Mouse (Mus musculus) embryo, embryonic 9.5 days (tissue): ENCODE measurements around the gene Krtap19-3.
A peak's percentile ranks its signal among the peaks of the same experiment; 100 is the strongest.

Experiments used
- DNase-seq: peaks from one replicate; pipeline ENCODE4 v3.0.0-alpha.2; 2017; ENCODE audit errors: extremely low spot score

The Krtap19-3 gene

DNA sequence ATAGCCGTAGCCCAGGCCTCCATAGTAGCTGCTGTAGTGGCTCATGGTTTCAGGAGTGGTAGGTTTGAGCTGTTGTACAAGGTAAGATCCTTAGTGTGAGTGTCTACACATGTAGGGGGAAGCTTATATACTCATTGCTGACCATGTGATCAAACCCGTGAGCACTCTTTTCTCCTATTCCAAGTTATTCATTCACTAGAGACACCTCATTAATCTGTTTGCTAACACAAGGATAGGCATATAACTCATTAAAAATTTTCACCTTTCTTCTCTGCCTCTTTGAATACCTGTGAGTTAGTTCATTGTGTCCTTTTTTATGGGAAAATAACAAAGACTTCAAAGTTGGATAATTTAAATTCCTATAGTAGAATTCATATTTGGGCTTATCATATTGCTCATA is at the start of gene Krtap19-3:
Gene Krtap19-3, minus strand, starts transcription at position 101 of the 400 bp plus-strand sequence.
- no peak for DNase-seq

DNA sequence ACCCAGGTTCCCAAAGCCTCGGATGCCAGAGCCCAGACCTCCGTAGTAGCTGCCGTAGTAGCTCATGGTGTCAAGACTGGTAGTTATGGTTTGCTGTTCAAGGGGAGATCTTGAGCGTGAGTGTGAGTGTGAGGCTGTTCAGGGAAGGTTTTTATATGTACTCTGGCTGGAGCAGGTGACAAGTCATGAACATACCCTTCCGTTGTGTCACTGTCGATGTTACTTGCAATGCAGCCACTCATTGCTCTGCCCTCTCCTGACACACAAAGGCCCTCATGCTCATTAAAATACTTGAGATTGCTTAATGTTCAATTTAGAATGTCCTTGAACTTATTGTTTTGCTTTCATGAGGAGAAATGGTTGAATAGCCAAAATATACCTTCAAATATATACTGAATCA is 18.5 kb upstream of the Krtap19-3 start, which contains the start of gene Krtap19-5:
Gene Krtap19-5, minus strand, starts transcription at position 101 of the 400 bp plus-strand sequence.
- no peak for DNase-seq

DNA sequence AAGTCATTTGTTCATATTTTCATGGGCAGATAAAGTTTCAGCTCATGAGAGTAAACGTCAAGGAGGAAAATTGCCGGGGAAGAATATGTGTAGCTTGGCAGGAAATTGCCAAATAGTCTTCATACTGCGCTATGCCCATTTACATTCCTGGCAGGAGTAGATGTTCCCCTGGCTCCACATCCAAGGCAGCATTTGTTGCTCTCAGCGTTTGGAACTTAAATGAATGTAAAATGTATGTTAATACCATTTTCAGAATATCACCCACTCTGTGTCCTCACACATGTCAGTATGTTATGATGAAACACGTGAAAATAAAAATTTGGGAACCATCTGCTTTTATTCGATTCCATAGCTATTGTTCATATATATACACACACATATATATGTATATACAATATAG is 9.0 kb upstream of the Krtap19-3 start:
- no peak for DNase-seq

DNA sequence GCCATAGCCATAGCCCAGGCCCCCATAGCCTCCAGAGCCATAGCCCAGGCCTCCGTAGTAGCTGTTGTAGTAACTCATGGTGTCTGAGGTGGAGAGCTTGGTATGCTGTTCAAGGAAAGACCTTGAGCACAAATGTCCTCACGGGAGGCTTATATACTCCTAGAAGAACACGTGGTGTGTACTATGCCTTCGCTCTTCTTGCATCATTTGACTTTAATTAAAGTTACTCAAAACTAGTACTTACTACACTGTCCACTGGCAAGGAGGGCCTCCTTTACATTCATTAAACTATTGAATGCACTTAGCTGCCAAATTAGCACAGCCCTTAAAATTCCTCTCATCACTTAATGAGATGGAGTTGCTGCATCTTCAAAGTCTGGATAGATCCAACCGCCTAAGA is 7.2 kb upstream of the Krtap19-3 start, which contains the start of gene Krtap19-4:
Gene Krtap19-4, minus strand, starts transcription at position 101 of the 400 bp plus-strand sequence.
- DNase-seq: no peak

DNA sequence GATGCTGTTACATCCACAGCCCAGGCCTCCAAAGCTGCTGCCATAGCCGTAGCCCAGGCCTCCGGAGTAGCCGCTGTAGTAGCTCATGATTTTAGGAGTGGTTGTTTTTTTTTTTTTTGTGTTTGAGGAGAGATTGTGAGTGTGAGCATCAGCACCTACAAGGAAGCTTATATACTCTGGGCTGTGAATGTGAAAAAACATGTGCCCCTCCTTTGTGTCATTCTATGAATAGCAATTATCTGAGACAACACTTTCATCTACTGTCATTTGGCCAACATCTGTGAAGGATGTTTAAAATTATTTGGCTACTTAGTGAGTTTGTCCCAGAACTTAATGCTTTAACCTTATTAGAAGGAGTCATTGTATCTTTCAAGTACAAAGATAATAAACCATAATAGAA is 3.7 kb downstream of the Krtap19-3 start, which contains the start of gene Krtap19-2:
Gene Krtap19-2, minus strand, starts transcription at position 101 of the 400 bp plus-strand sequence.
- DNase-seq: no peak

DNA sequence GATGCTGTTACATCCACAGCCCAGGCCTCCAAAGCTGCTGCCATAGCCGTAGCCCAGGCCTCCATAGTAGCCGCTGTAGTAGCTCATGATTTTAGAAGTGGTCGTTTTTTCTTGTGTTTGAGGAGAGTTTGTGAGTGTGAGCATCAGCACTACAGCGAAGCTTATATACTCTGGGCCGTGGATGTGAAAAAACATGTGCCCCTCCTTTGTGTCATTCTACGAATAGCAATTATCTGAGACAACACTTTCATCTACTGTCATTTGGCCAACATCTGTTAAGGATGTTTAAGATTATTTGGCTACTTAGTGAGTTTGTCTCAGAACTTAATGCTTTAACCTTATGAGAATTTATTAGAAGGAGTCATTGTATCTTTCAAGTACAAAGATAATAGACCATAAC is 8.5 kb downstream of the Krtap19-3 start, which contains the start of gene Krtap19-1:
Gene Krtap19-1, minus strand, starts transcription at position 101 of the 400 bp plus-strand sequence.
- DNase-seq: no peak

DNA sequence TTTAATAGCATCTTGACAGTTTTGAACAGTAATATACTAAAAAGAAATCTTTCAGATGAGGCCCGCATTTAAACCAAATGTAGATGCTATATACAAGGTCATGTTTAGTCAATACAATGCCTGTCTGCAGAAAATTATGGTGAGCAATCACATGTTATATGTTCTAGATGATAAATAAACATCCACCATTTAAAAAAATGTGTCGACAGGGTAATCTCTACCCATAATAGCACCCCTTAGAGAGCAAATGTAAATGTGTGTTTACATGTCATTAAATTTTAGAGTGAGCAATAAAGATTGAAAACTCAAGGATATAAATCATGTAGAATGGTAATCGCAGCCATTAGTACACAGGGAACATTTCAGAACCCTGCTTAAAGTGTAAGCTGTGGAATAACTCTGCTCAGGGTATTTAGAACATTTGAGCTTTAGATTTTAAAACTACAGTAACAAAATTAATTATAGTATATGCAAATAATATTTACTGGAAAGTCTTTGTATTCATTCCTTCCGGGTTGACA is 12.9 kb downstream of the Krtap19-3 start:
- DNase-seq: no peak

DNA sequence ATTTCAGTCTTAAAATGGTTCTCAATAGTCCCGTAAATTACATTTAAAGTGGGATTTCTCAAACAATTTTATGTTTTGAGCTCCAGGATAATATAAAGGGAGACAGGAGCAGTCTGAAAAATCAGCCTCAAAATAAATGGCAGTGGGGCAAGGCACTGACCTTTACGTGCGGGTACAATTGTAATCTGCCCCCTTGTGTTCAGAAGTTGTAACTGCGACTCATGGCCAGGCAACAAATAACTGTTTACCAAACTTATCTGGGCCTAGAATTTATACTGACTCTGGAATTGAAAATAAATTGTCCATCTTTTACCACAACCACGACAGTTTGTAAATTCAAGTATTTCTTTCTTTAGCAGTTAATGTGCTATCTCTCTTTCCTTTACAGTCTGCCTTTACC is 26.4 kb downstream of the Krtap19-3 start:
- peak; percentile 25 for DNase-seq

DNA sequence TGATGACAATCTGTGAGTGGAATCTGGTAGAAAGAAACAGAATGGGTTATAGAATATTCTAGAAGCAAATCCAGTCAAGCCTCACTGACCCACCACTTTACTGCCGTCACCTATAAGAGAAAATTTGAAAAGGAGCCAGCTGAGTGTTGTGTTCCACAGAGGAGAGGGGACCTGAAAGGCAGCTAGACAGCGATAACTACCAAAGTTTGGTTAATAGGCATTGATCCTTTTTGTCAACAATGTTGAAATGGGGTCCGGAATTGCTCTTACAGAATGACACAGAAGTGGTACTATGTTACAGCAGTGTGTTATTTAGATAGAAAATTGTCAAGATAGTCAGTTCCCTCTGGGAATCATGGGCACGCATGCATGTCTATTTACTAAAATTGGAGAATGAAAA is 29.3 kb downstream of the Krtap19-3 start:
- no peak for DNase-seq

DNA sequence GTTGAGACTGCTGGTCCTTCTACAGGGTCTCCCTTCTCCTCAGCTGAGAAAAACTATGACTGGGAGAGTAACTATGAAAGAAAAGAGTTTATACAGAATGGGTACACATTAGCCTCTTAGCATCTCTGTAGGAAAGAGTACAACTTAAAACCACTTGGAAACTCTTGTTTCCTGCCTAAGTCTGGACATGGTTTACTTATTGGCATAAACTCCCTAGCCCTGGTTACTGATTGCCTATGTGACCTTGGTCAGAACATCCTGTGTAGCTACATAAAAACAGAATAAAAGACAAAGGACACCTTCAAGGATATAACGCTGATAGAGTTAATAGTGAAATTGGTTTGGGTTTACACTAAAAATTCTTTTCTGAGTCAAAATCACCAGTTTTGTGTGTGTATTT is 30.5 kb downstream of the Krtap19-3 start:
- no peak for DNase-seq
